Mouse (Mus musculus) C2C12 (cell line): Measurements from ENCODE around the gene Clec16a. TPM values are rescaled to one million over a fixed set of nuclear protein-coding genes. Genes with fewer than 3 reads are reported as not detected.

Source experiments
- H3K27me3 ChIP-seq: one replicate; pipeline ENCODE4 v1.6.1; 2011; ENCODE audit not compliant: control insufficient read depth, insufficient read depth, insufficient read length
- H3K36me3 ChIP-seq: one replicate; pipeline ENCODE4 v1.6.1; 2011; ENCODE audit not compliant: control insufficient read depth, insufficient read depth
- H3K4me3 ChIP-seq: one replicate; pipeline ENCODE4 v1.5.1; 2011; ENCODE audit warnings: mild to moderate bottlenecking, control low read depth; ENCODE audit not compliant: poor library complexity, insufficient read depth, severe bottlenecking
- H3K79me2 ChIP-seq: one replicate; pipeline ENCODE4 v1.6.1; 2011; ENCODE audit not compliant: control insufficient read depth, insufficient read depth
- H3K79me3 ChIP-seq: one replicate; pipeline ENCODE4 v1.6.1; 2011; ENCODE audit warnings: low read depth, control low read depth
- H3ac ChIP-seq: one replicate; pipeline ENCODE3; 2011; ENCODE audit warnings: low read depth; ENCODE audit not compliant: control insufficient read depth, insufficient read length
- CEBPB ChIP-seq: IDR thresholded peaks from one replicate; pipeline ENCODE4 v1.6.1; 2011; ENCODE audit warnings: low read depth, mild to moderate bottlenecking, control low read depth, moderate library complexity
- CTCF ChIP-seq: IDR thresholded peaks from one replicate; pipeline ENCODE4 v1.5.1; 2011; ENCODE audit not compliant: control insufficient read depth, insufficient read depth, insufficient read length
- FOSL1 ChIP-seq: IDR thresholded peaks from one replicate; pipeline ENCODE4 v1.8.0; 2011; ENCODE audit warnings: mild to moderate bottlenecking, low read length; ENCODE audit not compliant: poor library complexity, insufficient read depth, severe bottlenecking
- MAX ChIP-seq: IDR thresholded peaks from one replicate; pipeline ENCODE4 v1.6.1; 2011; ENCODE audit warnings: mild to moderate bottlenecking, control low read depth
- MYOD1 ChIP-seq: IDR thresholded peaks from one replicate; pipeline ENCODE4 v1.6.1; 2011; ENCODE audit warnings: low read depth; ENCODE audit not compliant: control insufficient read depth, insufficient read length
- MYOG ChIP-seq: IDR thresholded peaks from one replicate; pipeline ENCODE4 v1.6.1; 2011; ENCODE audit not compliant: control insufficient read depth, insufficient read length; ENCODE audit errors: extremely low read depth
- USF1 ChIP-seq: IDR thresholded peaks from one replicate; pipeline ENCODE4 v1.6.1; 2011; ENCODE audit warnings: low read depth, mild to moderate bottlenecking, control low read depth, moderate library complexity
- polyA plus RNA-seq: library from polyadenylated mRNA; unstranded; fragments of >200 nt; fragmentation: generic; extraction: Trizol; gene quantifications from one replicate; pipeline ENCODE4 v1.2.1, GENCODE M21; 2012; ENCODE audit warnings: missing spikeins

Clec16a gene
- polyA plus RNA-seq, 1 experiment: 10.0 TPM

GRCm38 (mm10) chr16:10644731-10645130 is 99.6 kb downstream of the Clec16a start:
- no peak overlapping the region for H3ac ChIP-seq
- no peaks in the 10 kb centered on the region for H3K79me2 ChIP-seq
- H3K4me3 ChIP-seq: no peak overlapping the region
- no peaks in the 10 kb centered on the region for H3K79me3 ChIP-seq
- no peak for TF ChIP-seq MYOG
- no peak for TF ChIP-seq FOSL1
- no peak for TF ChIP-seq CEBPB
- TF ChIP-seq MYOD1: no peak
- TF ChIP-seq USF1: no peak
- H3K27me3 ChIP-seq: no peaks in the 10 kb centered on the region
- H3K36me3 ChIP-seq: peaks cover 3% of the 10 kb centered on the region

GRCm38 (mm10) chr16:10651804-10652203 is 106.7 kb downstream of the Clec16a start:
- Histone ChIP-seq H3K27me3 (no peaks in the 10 kb centered on the region), H3K4me3 (no peak overlapping the region), H3ac (no peak overlapping the region), H3K36me3 (no peaks in the 10 kb centered on the region), H3K79me3 (no peaks in the 10 kb centered on the region), H3K79me2 (no peaks in the 10 kb centered on the region)
- TF ChIP-seq CTCF (no peak), USF1 (no peak), FOSL1 (no peak), MYOG (no peak)

- TF ChIP-seq MYOD1: no peak
- no peak for TF ChIP-seq USF1
- no peak for TF ChIP-seq FOSL1
- TF ChIP-seq CTCF: no peak
- no peak for TF ChIP-seq MYOG
- TF ChIP-seq CEBPB: no peak
- TF ChIP-seq MAX: no peak
- Histone ChIP-seq H3K79me3 (no peaks in the 10 kb centered on the region), H3K36me3 (no peaks in the 10 kb centered on the region), H3K79me2 (no peaks in the 10 kb centered on the region), H3K27me3 (no peaks in the 10 kb centered on the region), H3K4me3 (no peak overlapping the region), H3ac (no peak overlapping the region)
Observed at GRCm38 (mm10) chr16:10652935-10653334, 107.8 kb downstream of the Clec16a start.

GRCm38 (mm10) chr16:10655236-10655635 is 110.1 kb downstream of the Clec16a start:
- no peaks in the 10 kb centered on the region for H3K79me3 ChIP-seq
- no peaks in the 10 kb centered on the region for H3K36me3 ChIP-seq
- H3K27me3 ChIP-seq: no peaks in the 10 kb centered on the region
- no peak overlapping the region for H3ac ChIP-seq
- TF ChIP-seq MAX (no peak), USF1 (no peak), MYOD1 (no peak), FOSL1 (no peak), CTCF (no peak), MYOG (no peak), CEBPB (no peak)
- no peak overlapping the region for H3K4me3 ChIP-seq
- H3K79me2 ChIP-seq: no peaks in the 10 kb centered on the region

GRCm38 (mm10) chr16:10655926-10656325 is 110.8 kb downstream of the Clec16a start:
- Histone ChIP-seq H3K79me3 (no peaks in the 10 kb centered on the region), H3ac (no peak overlapping the region), H3K27me3 (no peaks in the 10 kb centered on the region), H3K4me3 (no peak overlapping the region), H3K36me3 (no peaks in the 10 kb centered on the region), H3K79me2 (no peaks in the 10 kb centered on the region)
- TF ChIP-seq MYOD1 (no peak), MYOG (no peak), USF1 (no peak), CEBPB (no peak), MAX (no peak), FOSL1 (no peak)

- Histone ChIP-seq H3K79me2 (no peaks in the 10 kb centered on the region), H3K4me3 (no peak overlapping the region), H3K36me3 (no peaks in the 10 kb centered on the region), H3K27me3 (no peaks in the 10 kb centered on the region), H3K79me3 (no peaks in the 10 kb centered on the region), H3ac (no peak overlapping the region)
- TF ChIP-seq CEBPB: no peak
- no peak for TF ChIP-seq MAX
- no peak for TF ChIP-seq CTCF
- no peak for TF ChIP-seq FOSL1
- TF ChIP-seq MYOD1: no peak
Observed at GRCm38 (mm10) chr16:10656461-10656860, 111.3 kb downstream of the Clec16a start.
